Mouse (Mus musculus) hindbrain, postnatal 0 days (tissue): ENCODE measurements at regions not wholly inside any gene's neighbourhood (a gene's known extent, or its start where the extent isn't known, plus 50 kb on each side); places are given as distances from the start of the nearest gene placed in this dataset.

Experiments used
- ATAC-seq: fragments of 200-750 bp; cut with Nextera tagmentation; 2 replicates; pipeline ENCODE4 v1.8.0; 2017; ENCODE audit warnings: mild to moderate bottlenecking, moderate TSS enrichment, moderate library complexity
- DNase-seq: peaks from one replicate; pipeline ENCODE4 v3.0.0-alpha.2; 2015; ENCODE audit warnings: low spot score
- H3K27ac ChIP-seq: fragments of 300-500 bp; sonication (generic); 2 replicates; pipeline ENCODE4 v1.5.1; 2014; ENCODE audit warnings: mild to moderate bottlenecking
- H3K27me3 ChIP-seq: fragments of 300-500 bp; sonication (generic); 2 replicates; pipeline ENCODE4 v1.6.1; 2014; ENCODE audit warnings: low read length, mixed read lengths; ENCODE audit not compliant: insufficient read depth
- H3K36me3 ChIP-seq: fragments of 300-500 bp; sonication (generic); 2 replicates; pipeline ENCODE4 v1.6.1; 2014; ENCODE audit warnings: low read length, mixed read lengths; ENCODE audit not compliant: insufficient read depth
- H3K4me1 ChIP-seq: fragments of 300-500 bp; sonication (generic); 2 replicates; pipeline ENCODE4 v1.6.1; 2014; ENCODE audit warnings: antibody characterized with exemption, low read length, mixed read lengths; ENCODE audit not compliant: insufficient read depth
- H3K4me2 ChIP-seq: fragments of 300-500 bp; sonication (generic); 2 replicates; pipeline ENCODE4 v1.6.1; 2014; ENCODE audit warnings: low read depth, mild to moderate bottlenecking, low read length, moderate library complexity, mixed read lengths
- H3K4me3 ChIP-seq: fragments of 300-500 bp; sonication (generic); 2 replicates; pipeline ENCODE4 v1.5.1; 2014; ENCODE audit warnings: low read length
- H3K9ac ChIP-seq: fragments of 300-500 bp; sonication (generic); replicated peaks from 2 replicates; pipeline ENCODE4 v1.6.1; 2014; ENCODE audit warnings: mild to moderate bottlenecking, low read length, moderate library complexity, mixed read lengths
- H3K9me3 ChIP-seq: fragments of 300-500 bp; sonication (generic); 2 replicates; pipeline ENCODE4 v1.6.1; 2016; ENCODE audit warnings: low read length, mixed read lengths
- CTCF ChIP-seq: IDR thresholded peaks from 2 replicates; pipeline ENCODE4 v1.5.1; 2016; ENCODE audit warnings: antibody characterized with exemption, control low read depth, low read depth
- WGBS: fragments of 180-500 bp; shearing (Covaris S2); extraction: QIAGEN DNeasy Blood & Tissue Kit; methylation state at CpG from one replicate; pipeline ENCODE4 v1.1.7; 2014; 5-methylcytosine and 5-hydroxymethylcytosine counted together

- Histone ChIP-seq H3K4me3 (no peak overlapping the region), H3K9me3 (no peaks in the 10 kb centered on the region), H3K4me2 (no peak overlapping the region), H3K4me1 (no peaks in the 10 kb centered on the region), H3K9ac (no peak overlapping the region), H3K27ac (no peak overlapping the region), H3K27me3 (no peaks in the 10 kb centered on the region), H3K36me3 (no peaks in the 10 kb centered on the region)
- ATAC-seq (no peak), DNase-seq (no peak)
- WGBS = 94% methylated on average over 3 of the region's 3 CpGs
- no peak for TF ChIP-seq CTCF
Observed at GRCm38 (mm10) chr15:67462863-67463262, 962.2 kb upstream of the Lrrc6 start.

GRCm38 (mm10) chr15:67460384-67460783, 959.7 kb upstream of the Lrrc6 start:
- Histone ChIP-seq H3K27me3 (no peaks in the 10 kb centered on the region), H3K9me3 (no peaks in the 10 kb centered on the region), H3K4me1 (no peaks in the 10 kb centered on the region), H3K4me3 (no peak overlapping the region), H3K36me3 (no peaks in the 10 kb centered on the region), H3K27ac (no peak overlapping the region), H3K9ac (no peak overlapping the region), H3K4me2 (no peak overlapping the region)
- TF ChIP-seq CTCF = no peak
- ATAC-seq (no peak), DNase-seq (no peak)
- 59% methylated on average over 1 of the region's 1 CpGs for WGBS

- Histone ChIP-seq H3K9ac (no peak overlapping the region), H3K4me3 (no peak overlapping the region), H3K27me3 (no peaks in the 10 kb centered on the region), H3K4me1 (no peaks in the 10 kb centered on the region), H3K4me2 (no peak overlapping the region), H3K27ac (no peak overlapping the region), H3K9me3 (no peaks in the 10 kb centered on the region), H3K36me3 (no peaks in the 10 kb centered on the region)
- ATAC-seq = peak; percentile 74; the same call in 1 of the 2 replicates
- TF ChIP-seq CTCF = peak; percentile 96
- DNase-seq = peak; percentile 73
- WGBS = 33% methylated on average over 2 of the region's 2 CpGs
Observed at GRCm38 (mm10) chr15:67434284-67434683, 933.6 kb upstream of the Lrrc6 start.

- H3K27me3 ChIP-seq = no peaks in the 10 kb centered on the region
- H3K9me3 ChIP-seq = no peaks in the 10 kb centered on the region
- 77% methylated on average over 3 of the region's 3 CpGs for WGBS
- no peak overlapping the region for H3K9ac ChIP-seq
- no peak overlapping the region for H3K4me3 ChIP-seq
- H3K36me3 ChIP-seq = no peaks in the 10 kb centered on the region
- no peak for ATAC-seq
- DNase-seq = no peak
- no peak overlapping the region for H3K27ac ChIP-seq
- no peak for TF ChIP-seq CTCF
- H3K4me1 ChIP-seq = no peaks in the 10 kb centered on the region; the same call in 1 of the 2 replicates
- no peak overlapping the region for H3K4me2 ChIP-seq
Observed at GRCm38 (mm10) chr15:67423922-67424321, 923.2 kb upstream of the Lrrc6 start.

GRCm38 (mm10) chr15:67422277-67422953, 921.7 kb upstream of the Lrrc6 start:
- WGBS = 63% methylated on average over 8 of the region's 8 CpGs
- H3K9me3 ChIP-seq = no peaks in the 10 kb centered on the region
- TF ChIP-seq CTCF = no peak
- H3K4me1 ChIP-seq = no peaks in the 10 kb centered on the region
- no peaks in the 10 kb centered on the region for H3K36me3 ChIP-seq
- ATAC-seq = no peak
- no peak for DNase-seq
- H3K4me2 ChIP-seq = no peak overlapping the region
- H3K27ac ChIP-seq = no peak overlapping the region
- H3K27me3 ChIP-seq = no peaks in the 10 kb centered on the region
- H3K4me3 ChIP-seq = no peak overlapping the region
- no peak overlapping the region for H3K9ac ChIP-seq

- no peaks in the 10 kb centered on the region for H3K36me3 ChIP-seq
- no peaks in the 10 kb centered on the region for H3K27me3 ChIP-seq
- no peaks in the 10 kb centered on the region for H3K9me3 ChIP-seq
- no peak for DNase-seq
- no peak overlapping the region for H3K9ac ChIP-seq
- H3K4me3 ChIP-seq = no peak overlapping the region
- H3K4me2 ChIP-seq = no peak overlapping the region
- no peaks in the 10 kb centered on the region for H3K4me1 ChIP-seq
- no peak for TF ChIP-seq CTCF
- no peak for ATAC-seq
- WGBS = 49% methylated on average over 6 of the region's 6 CpGs
- no peak overlapping the region for H3K27ac ChIP-seq
Observed at GRCm38 (mm10) chr15:67420776-67421175, 920.1 kb upstream of the Lrrc6 start.

- ATAC-seq (no peak), DNase-seq (no peak)
- WGBS = 97% methylated on average over 1 of the region's 1 CpGs
- H3K36me3 ChIP-seq = no peaks in the 10 kb centered on the region
- H3K27ac ChIP-seq = no peak overlapping the region
- TF ChIP-seq CTCF = no peak
- no peaks in the 10 kb centered on the region for H3K27me3 ChIP-seq
- no peak overlapping the region for H3K9ac ChIP-seq
- no peaks in the 10 kb centered on the region for H3K4me1 ChIP-seq
- no peaks in the 10 kb centered on the region for H3K9me3 ChIP-seq
- no peak overlapping the region for H3K4me2 ChIP-seq
- no peak overlapping the region for H3K4me3 ChIP-seq
Observed at GRCm38 (mm10) chr15:67419733-67420132, 919.0 kb upstream of the Lrrc6 start.
